Mouse (Mus musculus): ENCODE results near the gene Psma5. TPM values are rescaled to one million over a fixed set of nuclear protein-coding genes. Genes with fewer than 3 reads are reported as not detected.
"Not testable (repeated sequence)": the region's sequence is repeated elsewhere in the genome, so short reads cannot be mapped to it uniquely, and the experiment has no call there.

Gene Psma5
- polyA plus RNA-seq, 1 experiment from 2014 or later: 289 TPM

GRCm38 (mm10) chr3:108226558-108227350 lies 30.0 kb upstream of the Psma5 start, which contains the start of gene Sypl2:
Gene Sypl2, minus strand, starts transcription at chr3:108226648.
- WGBS: 4% methylated on average over 44 of the region's 44 CpGs
- no peak within 1 kb of the TSS for H3K27ac ChIP-seq
- H3K4me1 ChIP-seq: peaks cover 17% of the 10 kb centered on the region
- H3K9ac ChIP-seq: peak within 1 kb of the TSS; percentile 29
- no peaks in the 10 kb centered on the region for H3K9me3 ChIP-seq
- H3K4me3 ChIP-seq: peak within 1 kb of the TSS; percentile 44
- peak within 1 kb of the TSS; percentile 81 for H3K4me2 ChIP-seq
- H3K27me3 ChIP-seq: peaks cover 46% of the 10 kb centered on the region
- H3K36me3 ChIP-seq: no peaks in the 10 kb centered on the region
- no peak for ATAC-seq (ENCODE audit: borderline replicate concordance, extremely low read depth, low FRiP score, low TSS enrichment)

GRCm38 (mm10) chr3:108227521-108227920 lies 29.2 kb upstream of the Psma5 start:
- H3K4me3 ChIP-seq: peak overlapping the region; percentile 44; the same call in 1 of the 2 replicates
- no peak for ATAC-seq (ENCODE audit: borderline replicate concordance, extremely low read depth, low FRiP score, low TSS enrichment)
- H3K27me3 ChIP-seq: peaks cover 46% of the 10 kb centered on the region
- peak overlapping the region; percentile 81; the same call in 1 of the 2 replicates for H3K4me2 ChIP-seq
- no peak overlapping the region for H3K9ac ChIP-seq
- no peaks in the 10 kb centered on the region for H3K36me3 ChIP-seq
- WGBS: 84% methylated on average over 2 of the region's 2 CpGs
- H3K4me1 ChIP-seq: peaks cover 17% of the 10 kb centered on the region
- no peaks in the 10 kb centered on the region for H3K9me3 ChIP-seq
- no peak overlapping the region for H3K27ac ChIP-seq

- ATAC-seq (ENCODE audit: borderline replicate concordance, extremely low read depth, low FRiP score, low TSS enrichment): no peak
- Histone ChIP-seq H3K27ac (no peak overlapping the region), H3K9me3 (no peaks in the 10 kb centered on the region), H3K27me3 (peaks cover 14% of the 10 kb centered on the region), H3K36me3 (no peaks in the 10 kb centered on the region), H3K4me3 (no peak overlapping the region), H3K4me2 (no peak overlapping the region), H3K4me1 (peaks cover 7% of the 10 kb centered on the region), H3K9ac (no peak overlapping the region)
- WGBS: 57% methylated on average over 4 of the region's 4 CpGs
These were observed 25.1 kb upstream of the Psma5 start for GRCm38 (mm10) chr3:108231646-108232045.

- not testable (repeated sequence) for H3K27me3 ChIP-seq; H3K9me3 ChIP-seq; H3K36me3 ChIP-seq; H3K4me1 ChIP-seq; H3K27ac ChIP-seq; H3K4me2 ChIP-seq; H3K9ac ChIP-seq; H3K4me3 ChIP-seq; ATAC-seq (ENCODE audit: borderline replicate concordance, extremely low read depth, low FRiP score, low TSS enrichment)
- 80% methylated on average over 4 of the region's 4 CpGs for WGBS
These were observed 19.1 kb upstream of the Psma5 start for GRCm38 (mm10) chr3:108237474-108238102.

GRCm38 (mm10) chr3:108241243-108241839 lies 15.4 kb upstream of the Psma5 start:
- Histone ChIP-seq H3K9me3 (no peaks in the 10 kb centered on the region), H3K27me3 (no peaks in the 10 kb centered on the region), H3K36me3 (no peaks in the 10 kb centered on the region), H3K4me2 (no peak overlapping the region), H3K27ac (no peak overlapping the region), H3K4me1 (no peaks in the 10 kb centered on the region), H3K4me3 (no peak overlapping the region), H3K9ac (no peak overlapping the region)
- 81% methylated on average over 3 of the region's 3 CpGs for WGBS
- no peak for ATAC-seq (ENCODE audit: borderline replicate concordance, extremely low read depth, low FRiP score, low TSS enrichment)

- Histone ChIP-seq H3K27me3 (no peaks in the 10 kb centered on the region), H3K36me3 (no peaks in the 10 kb centered on the region), H3K4me1 (no peaks in the 10 kb centered on the region), H3K9me3 (no peaks in the 10 kb centered on the region), H3K4me2 (no peak overlapping the region), H3K27ac (no peak overlapping the region), H3K9ac (no peak overlapping the region), H3K4me3 (no peak overlapping the region)
- WGBS: 86% methylated on average over 2 of the region's 2 CpGs
- ATAC-seq (ENCODE audit: borderline replicate concordance, extremely low read depth, low FRiP score, low TSS enrichment): no peak
These were observed 9.9 kb upstream of the Psma5 start for GRCm38 (mm10) chr3:108246857-108247256.

- H3K4me2 ChIP-seq: peak overlapping the region; percentile 78
- ATAC-seq (ENCODE audit: borderline replicate concordance, extremely low read depth, low FRiP score, low TSS enrichment): no peak
- H3K27ac ChIP-seq: 0 out of 2 replicates have a peak overlapping the region, but pooled peaks have one; percentile 31
- H3K36me3 ChIP-seq: peaks cover 9% of the 10 kb centered on the region
- H3K4me1 ChIP-seq: peaks cover 13% of the 10 kb centered on the region
- no peaks in the 10 kb centered on the region for H3K9me3 ChIP-seq
- H3K4me3 ChIP-seq: peak overlapping the region; percentile 88
- no peaks in the 10 kb centered on the region for H3K27me3 ChIP-seq
- 59% methylated on average over 3 of the region's 3 CpGs for WGBS
- peak overlapping the region; percentile 87 for H3K9ac ChIP-seq
These were observed 1.2 kb downstream of the Psma5 start for GRCm38 (mm10) chr3:108257831-108258500.

GRCm38 (mm10) chr3:108259319-108259718 lies 2.6 kb downstream of the Psma5 start:
- Histone ChIP-seq H3K4me2 (0 out of 2 replicates have a peak overlapping the region, but pooled peaks have one; percentile 78), H3K36me3 (peaks cover 16% of the 10 kb centered on the region), H3K9me3 (no peaks in the 10 kb centered on the region), H3K4me1 (peaks cover 13% of the 10 kb centered on the region), H3K4me3 (no peak overlapping the region), H3K9ac (no peak overlapping the region), H3K27ac (no peak overlapping the region), H3K27me3 (no peaks in the 10 kb centered on the region)
- WGBS: 77% methylated on average over 3 of the region's 3 CpGs
- no peak for ATAC-seq (ENCODE audit: borderline replicate concordance, extremely low read depth, low FRiP score, low TSS enrichment)

GRCm38 (mm10) chr3:108279495-108279894 lies 22.8 kb downstream of the Psma5 start:
- ATAC-seq (ENCODE audit: borderline replicate concordance, extremely low read depth, low FRiP score, low TSS enrichment): not testable (repeated sequence)
- WGBS: 60% methylated on average over 5 of the region's 5 CpGs

GRCm38 (mm10) chr3:108282401-108283240 lies 25.9 kb downstream of the Psma5 start:
- H3K4me2 ChIP-seq: peak overlapping the region; percentile 89
- no peaks in the 10 kb centered on the region for H3K9me3 ChIP-seq
- no peaks in the 10 kb centered on the region for H3K27me3 ChIP-seq
- H3K36me3 ChIP-seq: peaks cover 14% of the 10 kb centered on the region
- ATAC-seq (ENCODE audit: borderline replicate concordance, extremely low read depth, low FRiP score, low TSS enrichment): no peak
- H3K4me3 ChIP-seq: peak overlapping the region; percentile 89
- 9% methylated on average over 12 of the region's 12 CpGs for WGBS
- H3K27ac ChIP-seq: peak overlapping the region; percentile 94
- H3K4me1 ChIP-seq: peaks cover 39% of the 10 kb centered on the region
- H3K9ac ChIP-seq: peak overlapping the region; percentile 57

More at GRCm38 (mm10) chr3:108279495-108279894, 22.8 kb downstream of the Psma5 start:
- H3K9ac ChIP-seq, H3K4me2 ChIP-seq, H3K9me3 ChIP-seq, H3K27ac ChIP-seq, H3K4me3 ChIP-seq, H3K27me3 ChIP-seq: not testable (repeated sequence)
- Histone ChIP-seq H3K36me3 (peaks cover 41% of the 10 kb centered on the region), H3K4me1 (peaks cover 10% of the 10 kb centered on the region)

- H3K9me3 ChIP-seq: no peaks in the 10 kb centered on the region
- H3K4me1 ChIP-seq: peaks cover 44% of the 10 kb centered on the region
- H3K27me3 ChIP-seq: no peaks in the 10 kb centered on the region
- H3K36me3 ChIP-seq: peaks cover 8% of the 10 kb centered on the region
- peak overlapping the region; percentile 94 for H3K27ac ChIP-seq
- peak overlapping the region; percentile 57 for H3K9ac ChIP-seq
- no peak for ATAC-seq (ENCODE audit: borderline replicate concordance, extremely low read depth, low FRiP score, low TSS enrichment)
- peak overlapping the region; percentile 89 for H3K4me2 ChIP-seq
- H3K4me3 ChIP-seq: peak overlapping the region; percentile 89
- WGBS: 9% methylated on average over 6 of the region's 6 CpGs
These were observed 26.5 kb downstream of the Psma5 start for GRCm38 (mm10) chr3:108283241-108283561.

All from lung, embryonic 15.5 days (tissue).